Mouse (Mus musculus): ENCODE measurements around the gene Bub1b.
"Not testable (repeated sequence)": the region's sequence is repeated elsewhere in the genome, so short reads cannot be mapped to it uniquely, and the experiment has no call there.

DNA sequence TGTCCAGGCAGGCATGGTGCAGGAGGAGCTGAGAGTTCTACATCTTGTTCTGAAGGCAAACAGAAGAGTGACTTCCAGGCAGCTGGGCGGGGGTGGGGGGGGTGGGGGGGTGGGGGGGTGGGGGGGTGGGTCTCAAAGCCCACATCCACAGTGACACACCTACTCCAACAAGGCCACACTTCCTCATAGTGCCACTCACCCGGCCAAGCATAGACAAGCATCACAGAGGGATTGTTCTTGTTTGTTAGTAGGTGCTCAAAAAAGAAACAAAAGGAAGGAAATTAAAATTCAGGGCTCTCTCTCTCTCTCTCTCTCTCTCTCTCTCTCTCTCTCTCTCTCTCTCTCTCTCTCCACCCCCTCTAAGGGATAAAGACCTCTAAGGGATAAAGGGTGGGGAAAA lies 52.7 kb downstream of the Bub1b start:
- not testable (repeated sequence) for TF ChIP-seq CTCF (IDR thresholded peaks at IDR 0.05; ENCODE audit: control insufficient read depth, insufficient read depth, insufficient read length); MYOD1 (IDR thresholded peaks at IDR 0.05; ENCODE audit: control insufficient read depth, insufficient read length, low read depth)

All from C2C12 (cell line).